Mouse (Mus musculus) embryo, embryonic 11 days (tissue): ENCODE data around the gene Dmrtc2.
"Not testable (repeated sequence)": the region's sequence is repeated elsewhere in the genome, so short reads cannot be mapped to it uniquely, and the experiment has no call there.

Experiments
- DNase-seq: peaks from one replicate; pipeline ENCODE4 v3.0.0-alpha.2; 2015

Gene Dmrtc2

GRCm38 (mm10) chr7:24877588-24877987, 7.7 kb downstream of the Dmrtc2 start:
- DNase-seq = no peak

GRCm38 (mm10) chr7:24879620-24880019, 9.8 kb downstream of the Dmrtc2 start:
- DNase-seq = no peak

- no peak for DNase-seq
These were observed 12.8 kb downstream of the Dmrtc2 start for GRCm38 (mm10) chr7:24882416-24883199.

GRCm38 (mm10) chr7:24883896-24884692, 14.2 kb downstream of the Dmrtc2 start, which contains the start of gene Rps19:
TSS of gene Rps19 (plus strand) at chr7:24884371.
- peak; percentile 100 for DNase-seq

GRCm38 (mm10) chr7:24884693-24885291, 14.9 kb downstream of the Dmrtc2 start:
- DNase-seq = no peak

GRCm38 (mm10) chr7:24885468-24886307, 15.8 kb downstream of the Dmrtc2 start:
- DNase-seq = no peak

GRCm38 (mm10) chr7:24886308-24886633, 16.4 kb downstream of the Dmrtc2 start:
- DNase-seq = no peak

GRCm38 (mm10) chr7:24887096-24887495, 17.2 kb downstream of the Dmrtc2 start:
- no peak for DNase-seq

GRCm38 (mm10) chr7:24889431-24890220, 19.8 kb downstream of the Dmrtc2 start:
- DNase-seq = no peak

- peak; percentile 89 for DNase-seq
These were observed 20.7 kb downstream of the Dmrtc2 start for GRCm38 (mm10) chr7:24890281-24891216.

GRCm38 (mm10) chr7:24891241-24892124, 21.6 kb downstream of the Dmrtc2 start:
- no peak for DNase-seq

- no peak for DNase-seq
These were observed 22.3 kb downstream of the Dmrtc2 start for GRCm38 (mm10) chr7:24892125-24892583.

- DNase-seq = not testable (repeated sequence)
These were observed 25.9 kb downstream of the Dmrtc2 start for GRCm38 (mm10) chr7:24895749-24896148.

- DNase-seq = no peak
These were observed 26.4 kb downstream of the Dmrtc2 start for GRCm38 (mm10) chr7:24896269-24896668.

GRCm38 (mm10) chr7:24897224-24897623, 27.4 kb downstream of the Dmrtc2 start, which contains the start of gene Cd79a:
TSS of gene Cd79a (plus strand) at chr7:24897381.
- no peak for DNase-seq

GRCm38 (mm10) chr7:24897959-24898358, 28.1 kb downstream of the Dmrtc2 start:
- DNase-seq = no peak

- DNase-seq = no peak
These were observed 31.3 kb downstream of the Dmrtc2 start for GRCm38 (mm10) chr7:24901114-24901513.

GRCm38 (mm10) chr7:24901842-24902241, 32.0 kb downstream of the Dmrtc2 start:
- DNase-seq = no peak

GRCm38 (mm10) chr7:24902264-24902629, 32.4 kb downstream of the Dmrtc2 start:
- no peak for DNase-seq
